Mouse (Mus musculus) heart, adult 11 months (tissue): ENCODE results near the gene Srsf3.
"Not testable (repeated sequence)": the region's sequence is repeated elsewhere in the genome, so short reads cannot be mapped to it uniquely, and the experiment has no call there.

Source experiments
- DNase-seq: peaks from one replicate; pipeline ENCODE4 v3.0.0; 2022

Gene Srsf3

DNA sequence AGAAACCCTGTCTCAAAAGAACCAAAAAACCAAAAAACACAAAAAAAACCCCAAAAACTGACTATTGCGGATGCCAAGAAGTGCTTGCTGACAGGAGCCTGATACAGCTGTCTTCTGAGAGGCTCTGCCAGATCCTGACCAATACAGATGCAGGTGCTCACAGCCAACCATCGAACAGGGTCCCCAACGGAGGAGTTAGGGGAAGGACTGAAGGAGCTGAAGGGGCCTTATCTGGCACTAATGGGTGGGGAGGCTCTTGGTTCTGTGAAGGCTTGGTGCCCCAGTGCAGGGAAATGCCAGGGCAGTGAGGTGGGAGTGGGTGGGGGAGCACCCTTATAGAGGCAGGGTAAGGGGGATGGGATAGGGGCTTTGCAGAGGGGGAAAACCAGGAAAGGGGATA is 35.0 kb downstream of the Srsf3 start:
- DNase-seq = not testable (repeated sequence)

DNA sequence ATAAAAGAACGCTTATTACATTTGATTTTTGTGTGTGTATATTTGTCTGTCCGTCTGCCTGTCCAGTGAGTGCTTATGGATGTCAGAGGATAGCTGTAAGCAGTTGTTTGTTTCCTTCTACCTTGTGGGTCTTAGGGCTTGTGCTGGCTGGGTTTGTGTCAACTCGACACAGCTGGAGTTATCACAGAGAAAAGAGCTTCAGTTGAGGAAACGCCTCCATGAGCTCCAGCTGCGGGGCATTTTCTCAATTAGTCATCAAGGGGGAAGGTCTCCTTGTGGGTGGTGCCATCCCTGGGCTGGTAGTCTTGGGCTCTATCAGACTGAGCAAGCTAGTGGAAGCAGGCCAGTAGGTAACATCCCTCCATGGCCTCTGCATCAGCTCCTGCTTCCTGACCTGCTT is 35.4 kb downstream of the Srsf3 start:
- DNase-seq = no peak

DNA sequence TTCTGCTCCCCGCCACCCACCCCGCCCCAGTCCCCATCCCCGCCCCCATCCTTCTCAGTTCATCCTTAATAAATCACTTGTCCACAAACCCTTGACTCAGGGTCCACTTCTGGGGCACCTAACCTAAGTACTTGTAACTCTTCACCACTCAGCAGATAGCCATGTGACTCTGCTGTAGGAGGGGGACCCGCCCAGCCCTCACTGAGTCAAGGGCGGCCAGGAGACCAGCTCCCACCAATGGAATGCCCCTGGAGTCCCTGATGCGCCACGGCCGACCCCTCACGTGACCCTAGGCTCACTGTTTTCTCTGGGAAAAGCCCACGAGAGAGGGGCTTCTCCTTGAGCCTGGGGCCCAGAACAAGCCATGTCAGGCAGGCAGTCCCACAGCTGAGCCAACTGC is 36.6 kb downstream of the Srsf3 start:
- no peak for DNase-seq

DNA sequence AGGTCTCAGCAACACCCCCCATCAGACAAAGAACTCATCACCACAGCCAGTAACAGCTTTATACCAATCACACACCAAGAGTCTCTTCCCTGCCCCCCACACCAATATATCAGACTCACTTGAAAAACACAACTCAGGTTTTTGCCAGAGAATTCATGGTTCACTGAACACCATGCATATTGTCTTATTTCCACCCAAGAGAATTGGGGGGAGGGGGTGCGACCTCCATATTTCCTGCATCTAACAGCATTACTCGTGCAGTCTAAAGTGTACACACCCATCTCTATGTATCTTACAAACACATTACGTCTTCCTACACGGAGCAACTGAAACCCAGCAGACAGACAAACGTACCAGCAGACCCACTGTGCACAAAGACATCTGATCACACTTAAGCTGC is 39.4 kb downstream of the Srsf3 start:
- no peak for DNase-seq

DNA sequence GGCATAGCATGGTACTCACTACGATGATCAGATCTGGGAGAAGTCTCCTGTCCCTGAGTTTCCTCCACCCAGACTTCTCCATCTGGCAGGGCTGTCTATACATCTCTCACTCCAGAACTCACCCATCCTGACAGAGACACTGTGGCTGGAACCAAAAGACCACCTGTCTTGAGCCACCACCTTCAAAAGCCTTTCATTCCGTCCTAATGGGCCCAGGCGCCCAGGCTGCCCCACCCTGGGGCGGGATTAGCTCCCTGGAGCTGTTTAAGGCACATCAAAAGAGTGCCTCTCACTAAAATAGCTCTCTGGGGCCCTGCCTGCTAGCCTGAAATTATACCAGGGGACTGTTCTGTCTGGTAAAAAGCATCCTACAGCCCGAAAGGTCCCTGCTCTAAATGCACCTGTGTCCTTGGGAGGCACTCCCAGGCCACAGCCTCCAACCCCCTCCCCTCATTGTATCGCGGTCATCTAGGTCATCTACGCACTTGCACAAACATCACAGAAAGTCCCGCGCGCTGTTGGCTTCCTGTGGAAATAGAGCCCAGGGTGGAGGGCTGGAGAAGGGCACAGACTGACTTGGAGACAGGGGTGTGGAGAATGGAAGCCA is 40.4 kb downstream of the Srsf3 start:
- no peak for DNase-seq

DNA sequence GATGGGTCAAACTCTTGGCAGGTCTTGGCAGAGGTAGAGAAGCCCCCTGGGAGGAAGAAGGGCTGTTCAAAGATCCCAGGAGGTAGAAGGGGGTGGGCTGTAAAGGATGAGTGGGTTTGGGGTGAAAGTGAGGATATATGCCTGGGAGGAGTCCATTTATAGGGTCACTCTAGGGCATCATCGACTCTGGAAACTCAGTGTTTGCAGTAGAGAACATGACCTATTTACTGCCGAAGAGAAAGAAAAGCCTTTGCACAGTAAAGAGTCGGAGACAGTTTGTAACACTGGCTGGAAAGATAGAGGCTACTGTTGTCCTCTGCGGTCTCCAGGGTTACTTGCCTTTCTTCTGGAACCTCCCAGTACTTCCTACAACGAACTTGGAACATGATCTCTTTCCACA is 40.9 kb downstream of the Srsf3 start:
- DNase-seq = no peak

DNA sequence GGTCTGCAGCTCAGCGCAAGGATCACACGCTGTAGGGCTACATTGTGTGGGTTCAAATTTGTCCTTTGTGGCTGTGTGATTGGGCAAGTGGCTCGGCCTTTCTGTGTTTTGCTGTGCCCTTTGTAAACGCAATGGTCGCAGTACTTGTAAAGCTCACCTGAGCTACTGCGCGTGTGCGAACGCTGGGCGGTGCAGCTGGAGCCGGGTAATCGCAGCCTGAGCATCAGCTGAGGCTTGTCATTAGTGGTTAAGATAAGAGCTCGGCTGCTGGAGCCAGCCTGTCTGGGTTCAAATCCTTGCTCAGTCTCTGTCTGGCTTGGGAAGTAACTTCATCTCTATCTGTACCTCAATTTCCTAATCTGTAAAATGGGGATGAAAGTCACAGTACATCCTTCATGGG is 41.7 kb downstream of the Srsf3 start:
- DNase-seq = no peak

DNA sequence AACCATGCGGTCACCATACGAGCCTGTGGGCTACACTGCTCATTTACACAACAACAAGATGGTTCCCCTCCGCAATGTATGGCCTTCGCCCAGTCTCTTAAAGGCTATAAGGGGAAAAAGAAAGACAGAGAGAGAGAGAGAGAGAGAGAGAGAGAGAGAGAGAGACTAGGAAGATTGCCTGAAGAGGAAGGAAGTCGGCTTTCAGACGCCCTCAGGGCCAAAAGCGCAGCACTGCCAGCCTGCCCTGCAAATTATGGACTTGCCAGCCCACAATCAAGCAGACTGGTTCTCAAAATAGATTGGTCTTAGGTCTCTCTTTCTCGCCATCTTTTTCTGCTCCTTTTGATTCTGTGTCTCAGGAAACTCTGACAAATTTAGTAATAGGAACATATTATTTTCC is 43.8 kb downstream of the Srsf3 start:
- no peak for DNase-seq

DNA sequence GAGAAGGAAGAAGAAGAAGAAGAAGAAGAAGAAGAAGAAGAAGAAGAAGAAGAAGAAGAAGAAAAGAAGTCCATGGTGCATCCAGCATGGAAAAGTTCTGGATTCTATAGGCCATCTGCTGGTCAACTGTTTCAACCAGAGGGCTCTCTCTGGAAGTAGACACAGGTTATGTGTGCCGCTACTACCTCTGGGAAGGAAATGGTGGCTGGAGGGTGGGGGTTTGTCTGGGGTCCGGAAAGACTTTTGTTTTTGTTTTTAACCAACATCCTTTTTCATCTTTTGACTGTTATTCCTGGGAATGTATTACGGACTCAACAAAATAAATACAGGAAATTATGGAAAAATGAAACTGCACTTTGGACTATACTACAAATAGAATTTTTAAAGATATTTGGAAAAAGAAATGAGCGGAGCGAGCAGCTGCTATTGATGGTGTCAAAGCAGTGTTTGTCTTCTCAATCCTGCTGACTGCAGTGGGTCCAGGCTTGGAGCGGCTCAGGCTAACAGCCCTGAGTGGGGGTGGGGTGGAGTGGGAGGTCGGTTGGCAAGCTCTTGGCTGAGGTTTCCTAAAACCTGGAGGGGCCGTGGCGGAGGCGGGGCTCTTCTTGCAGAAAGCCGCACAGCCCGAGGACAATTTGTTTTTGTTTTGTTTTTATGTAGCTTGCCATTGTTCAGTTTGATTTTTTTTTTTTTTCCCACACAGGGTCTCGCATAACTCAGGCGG is 45.5 kb downstream of the Srsf3 start:
- peak; percentile 93 for DNase-seq

DNA sequence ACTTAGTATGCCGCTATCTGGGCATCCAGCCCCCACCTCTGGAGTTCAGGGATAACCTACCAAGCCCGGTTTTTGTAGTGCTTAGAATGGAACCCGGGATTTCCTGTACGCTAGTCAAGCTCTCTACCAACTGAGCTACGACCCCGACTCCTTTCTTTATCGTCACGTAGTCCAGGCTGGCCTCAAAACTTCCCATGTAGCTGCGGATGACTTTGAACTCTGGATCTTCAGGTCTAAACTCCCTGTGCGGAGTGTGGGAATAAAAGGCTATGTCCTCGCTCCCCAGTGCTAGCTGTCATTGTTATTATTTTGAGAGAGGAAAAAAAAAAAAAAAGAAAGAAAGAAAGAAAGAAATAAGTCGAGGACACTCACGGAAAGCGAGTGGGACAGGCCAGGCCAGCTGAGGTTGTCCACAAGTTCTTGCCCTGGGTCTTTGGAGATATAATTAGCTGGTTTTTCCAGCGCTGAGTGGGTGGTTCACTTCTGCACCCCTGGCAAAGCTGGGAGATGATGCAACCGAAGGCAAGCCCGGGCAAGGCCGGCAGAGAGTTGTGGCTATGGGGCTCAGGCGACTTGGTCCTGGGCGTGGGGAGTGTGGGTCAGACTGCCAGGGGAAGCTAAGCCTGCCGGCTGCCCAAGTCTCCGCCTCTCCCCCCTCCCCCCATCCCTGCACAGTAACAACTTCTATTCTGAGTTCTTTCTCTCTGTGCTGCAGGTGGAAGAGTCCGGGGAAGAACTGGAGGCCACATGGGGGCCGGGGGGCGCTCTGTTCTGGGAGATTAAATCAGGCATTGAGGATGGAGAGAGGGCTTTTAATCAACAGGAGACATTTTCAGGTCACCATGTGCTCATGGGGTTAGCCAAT is 46.3 kb downstream of the Srsf3 start:
- DNase-seq = peak; percentile 99

DNA sequence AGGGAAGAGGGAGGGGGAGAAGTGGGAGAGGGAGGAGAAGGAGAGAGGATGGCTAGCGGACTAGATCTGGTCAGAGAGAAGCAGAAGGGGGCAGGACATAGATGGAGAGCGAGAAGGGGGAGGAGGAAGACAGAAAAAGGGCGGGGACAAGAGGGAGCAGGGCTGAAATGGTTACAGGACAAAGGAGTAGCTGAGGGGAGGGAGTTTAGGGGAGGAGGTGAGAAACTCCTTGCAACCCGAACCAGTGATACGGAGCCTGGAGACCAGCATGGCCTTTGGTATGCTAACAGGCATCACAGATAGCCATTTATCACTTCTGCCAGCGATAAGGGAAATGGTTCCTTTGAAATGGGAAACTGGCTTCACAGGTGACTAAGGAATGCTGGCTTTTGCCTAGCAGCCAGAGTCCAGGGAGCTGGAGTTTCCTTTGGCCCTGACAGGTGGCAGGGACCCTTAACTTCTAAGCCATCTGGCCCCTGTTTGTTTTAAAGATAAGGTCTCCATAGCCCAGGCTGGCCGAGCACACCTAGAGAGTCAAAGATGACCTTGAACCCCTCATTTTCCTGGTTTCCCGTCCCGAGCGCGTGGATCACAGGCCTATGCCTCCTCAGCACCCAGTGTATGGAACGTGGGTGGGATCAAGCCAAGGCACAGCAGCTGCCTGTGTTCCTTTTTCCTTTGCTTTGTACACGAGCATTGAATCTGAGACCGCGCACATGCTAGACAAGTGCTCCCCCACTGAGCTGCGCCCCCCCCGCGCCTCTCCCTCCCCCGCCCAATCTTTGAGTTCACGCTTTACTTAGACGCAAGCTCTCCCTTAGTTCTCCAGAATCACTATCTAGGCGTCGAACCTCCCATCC is 48.6 kb downstream of the Srsf3 start:
- DNase-seq = peak; percentile 93

DNA sequence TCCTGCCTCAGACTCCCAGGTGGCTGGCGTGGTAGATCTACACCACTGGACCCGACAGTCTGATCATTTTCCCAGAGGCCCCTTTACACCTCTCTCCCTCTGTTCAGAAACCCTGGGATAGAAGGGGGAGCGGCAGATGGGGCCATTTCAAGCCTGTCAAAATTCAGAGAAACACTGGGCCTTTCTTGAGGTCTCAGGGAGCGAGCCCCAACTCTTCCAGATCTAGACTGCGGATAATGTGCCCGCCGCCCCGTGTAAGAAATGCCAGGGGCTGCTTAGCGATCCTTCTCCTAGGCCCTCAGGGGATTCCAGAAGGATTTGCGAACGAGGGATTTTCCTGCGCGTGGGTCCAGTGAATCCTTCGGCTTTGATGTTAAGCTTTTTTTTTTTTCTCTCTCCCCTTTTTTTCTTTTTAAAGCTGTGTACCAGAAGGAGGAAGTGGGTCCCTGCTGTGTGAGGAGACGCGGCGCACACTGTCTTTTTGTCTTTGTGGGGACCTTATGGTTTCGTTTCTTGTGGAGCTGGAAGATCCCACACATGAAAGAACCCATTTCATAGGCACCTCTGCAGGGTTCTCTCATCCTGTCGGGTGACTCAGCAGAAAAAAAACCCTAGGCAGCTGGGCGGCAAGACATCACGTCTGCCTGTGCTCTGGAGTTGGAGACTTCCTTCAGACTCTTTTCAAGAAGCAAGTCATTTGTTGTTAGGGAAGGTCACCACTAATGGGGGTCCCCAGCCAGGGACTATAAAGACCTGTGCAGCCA is 49.4 kb downstream of the Srsf3 start:
- DNase-seq = peak; percentile 91

DNA sequence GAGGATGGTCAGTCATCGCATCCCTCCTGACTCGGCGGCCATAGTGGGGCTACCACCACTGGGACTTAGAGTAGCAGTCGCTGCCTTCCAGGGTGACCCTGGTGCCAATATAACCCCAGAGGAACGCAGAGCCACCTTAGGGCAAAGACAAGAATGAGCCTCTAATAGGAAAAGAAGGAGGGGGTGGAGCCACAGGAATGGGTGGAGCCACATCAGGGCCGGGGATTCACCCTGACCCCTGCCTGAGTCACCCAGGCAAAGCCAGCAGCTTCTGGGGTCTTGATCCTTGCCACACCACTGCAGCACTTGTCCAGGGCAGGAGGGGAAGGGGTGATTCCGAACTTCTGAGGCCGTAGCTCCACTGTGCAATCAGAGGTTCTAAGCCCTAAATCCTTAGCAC is 51.2 kb downstream of the Srsf3 start:
- DNase-seq = peak; percentile 86

DNA sequence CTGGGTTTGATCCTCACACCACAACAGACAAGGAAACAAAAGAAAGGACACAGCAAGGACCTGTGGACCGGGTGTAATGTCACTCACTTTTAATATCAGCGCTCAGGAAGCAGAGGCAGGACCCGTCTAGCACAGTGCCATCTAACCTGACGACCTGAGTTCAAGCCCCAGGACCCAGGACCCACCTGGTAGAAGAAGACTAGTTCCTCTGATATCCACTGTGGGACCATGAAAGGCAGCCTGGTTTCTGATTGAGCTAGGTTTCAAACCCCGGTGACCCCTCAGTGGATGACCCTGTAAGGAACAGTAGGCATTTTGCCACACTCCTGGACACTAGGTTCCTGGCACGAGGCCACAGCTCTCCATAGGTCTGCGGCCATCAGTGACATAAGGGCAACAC is 52.2 kb downstream of the Srsf3 start:
- DNase-seq = peak; percentile 77

DNA sequence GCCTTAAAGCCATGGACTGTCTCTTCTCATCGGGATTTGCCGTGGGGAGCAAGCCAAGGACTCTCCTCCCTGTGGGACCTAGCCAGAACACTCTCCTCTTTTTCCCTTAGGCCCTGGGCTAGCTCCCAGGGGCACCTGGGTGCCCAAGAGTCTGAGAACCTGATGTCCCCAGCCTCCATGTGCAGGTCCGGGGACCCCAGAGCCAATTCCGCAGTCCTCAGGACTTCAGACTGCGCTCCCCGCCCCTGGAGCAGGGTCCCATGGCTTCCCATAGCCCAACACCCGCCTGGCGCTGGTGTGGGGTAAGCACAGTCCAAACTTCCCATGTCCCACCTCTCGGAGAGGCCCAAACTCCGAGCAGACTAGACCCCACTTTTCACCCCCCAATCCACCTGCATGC is 52.8 kb downstream of the Srsf3 start:
- peak; percentile 89 for DNase-seq

DNA sequence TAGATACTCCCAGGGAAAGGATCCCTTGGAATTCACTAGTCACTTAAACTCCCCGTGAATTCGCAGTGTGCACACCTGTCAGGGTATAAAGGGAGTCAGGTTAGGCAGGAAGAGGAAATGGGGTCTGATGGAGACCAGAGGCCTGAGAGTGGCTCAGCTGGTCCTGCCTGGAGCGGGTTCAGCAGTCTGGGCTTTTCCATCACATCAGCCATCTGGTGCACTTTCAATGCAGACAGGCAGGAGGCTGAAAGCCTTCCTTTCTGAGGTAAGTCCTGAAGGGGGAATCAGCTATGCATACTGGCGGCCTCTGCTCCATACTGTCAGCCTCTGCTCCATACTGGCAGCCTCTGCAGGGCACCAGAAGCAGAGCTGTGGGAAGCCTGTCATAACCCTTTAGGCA is 54.5 kb downstream of the Srsf3 start:
- peak; percentile 48 for DNase-seq

DNA sequence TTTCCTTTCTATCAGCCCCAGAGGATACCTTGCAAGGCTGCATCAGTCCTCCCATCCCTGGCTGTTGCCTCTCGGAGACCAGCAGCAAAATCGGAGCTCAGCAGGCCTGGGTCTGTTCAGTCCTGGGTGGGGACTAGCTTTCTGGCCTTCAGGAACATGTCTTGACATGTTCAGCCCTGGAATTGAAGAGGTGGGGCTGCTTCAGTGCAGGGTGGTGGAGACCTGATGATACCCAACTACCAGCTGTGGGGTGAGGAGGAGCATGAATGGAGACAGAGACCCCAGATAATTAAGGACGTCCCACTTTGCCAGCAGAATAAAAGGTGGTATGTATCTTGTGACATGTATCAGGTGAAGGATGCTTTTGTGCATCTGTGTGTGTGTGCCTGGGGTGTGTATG is 58.3 kb downstream of the Srsf3 start, which contains the start of gene Cdkn1a:
Gene Cdkn1a, plus strand, starts transcription at position 201 of the 400 bp plus-strand sequence.
- peak; percentile 89 for DNase-seq

DNA sequence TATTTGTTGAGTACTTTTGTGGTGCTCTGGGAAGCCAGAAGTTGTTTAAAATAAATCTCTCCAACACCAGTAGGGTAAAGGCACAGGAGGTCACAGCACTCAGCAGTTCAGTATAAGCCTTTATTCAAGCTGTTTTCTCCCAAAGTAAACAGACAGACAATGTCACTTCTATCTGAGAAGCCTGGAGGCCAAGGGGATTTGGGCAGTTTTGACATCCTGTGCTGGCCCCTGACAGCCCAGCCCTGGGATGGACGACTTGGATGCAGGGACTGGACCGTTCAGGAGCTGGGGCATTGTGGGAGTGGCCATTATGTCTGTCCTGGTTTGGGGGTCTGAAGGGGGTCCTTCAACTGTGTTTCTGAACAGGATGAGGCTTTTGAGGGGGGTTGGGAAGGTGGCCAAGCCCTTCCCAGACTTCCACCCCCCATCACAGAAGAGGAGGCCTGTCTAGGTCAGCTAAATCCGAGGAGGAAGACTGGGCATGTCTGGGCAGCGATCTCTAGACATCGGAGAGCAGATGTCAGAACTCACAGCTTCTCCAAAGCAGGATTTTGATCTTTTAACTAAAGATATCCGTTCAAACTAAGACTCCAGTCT is 59.0 kb downstream of the Srsf3 start:
- DNase-seq = peak; percentile 90

DNA sequence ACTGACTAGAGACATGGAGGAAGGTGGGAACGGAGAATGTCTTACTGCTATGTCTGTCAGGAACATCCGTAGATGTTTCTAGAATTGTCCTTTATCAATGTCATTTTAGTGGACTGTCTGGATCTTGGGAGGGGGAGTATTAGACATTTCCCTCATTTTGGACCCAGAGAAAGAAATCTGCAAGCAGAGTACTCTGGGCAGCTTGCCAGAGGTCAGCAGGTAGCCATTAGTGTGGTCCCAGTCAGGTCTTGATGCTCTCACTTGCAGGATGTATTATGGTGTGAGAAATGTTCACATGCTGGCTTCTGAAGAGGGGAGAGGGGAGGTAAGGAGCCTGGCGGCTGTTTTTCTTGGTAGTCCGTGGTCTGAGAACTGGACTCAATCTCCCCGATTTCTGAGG is 60.1 kb downstream of the Srsf3 start:
- DNase-seq = peak; percentile 68
